Mouse (Mus musculus): ENCODE measurements around the gene Trim56. TPM values are rescaled to one million over a fixed set of nuclear protein-coding genes. Genes with fewer than 3 reads are reported as not detected.
"Not testable (repeated sequence)": the region's sequence is repeated elsewhere in the genome, so short reads cannot be mapped to it uniquely, and the experiment has no call there.

Gene Trim56
- polyA plus RNA-seq, 1 experiment from 2014 or later = 9.4 TPM

DNA sequence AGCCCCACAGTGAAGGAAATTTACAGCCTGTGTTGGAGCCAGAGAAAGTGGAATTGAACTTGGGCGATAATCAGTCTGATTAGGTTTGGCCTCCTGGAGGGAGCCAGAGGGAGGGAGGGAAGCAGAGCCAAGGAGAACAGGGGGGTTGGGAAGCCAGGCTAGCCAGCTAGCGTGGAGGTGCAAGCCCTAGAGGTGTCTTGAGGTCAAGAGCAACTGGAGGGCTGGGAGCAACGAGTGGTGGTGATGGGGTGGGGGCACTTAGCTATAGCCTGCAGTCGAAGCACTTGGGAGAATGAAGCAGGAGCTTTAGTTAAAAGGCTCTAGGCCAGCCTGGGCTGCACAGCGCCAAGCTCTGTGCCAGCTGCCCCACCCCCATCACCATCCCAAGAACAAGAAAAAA is 13.3 kb upstream of the Trim56 start:
- no peaks in the 10 kb centered on the region for H3K36me3 ChIP-seq (ENCODE audit: insufficient read depth, low read length)
- H3K9ac ChIP-seq (replicated peaks; ENCODE audit: low read length) = no peak overlapping the region
- no peak for ATAC-seq (ENCODE audit: low FRiP score, low TSS enrichment)
- no peak overlapping the region for H3K4me2 ChIP-seq (replicated peaks; ENCODE audit: low read depth, low read length)
- H3K27me3 ChIP-seq (ENCODE audit: insufficient read depth, low read length) = no peaks in the 10 kb centered on the region
- H3K9me3 ChIP-seq (ENCODE audit: low read length) = no peaks in the 10 kb centered on the region
- no peak overlapping the region for H3K4me3 ChIP-seq (ENCODE audit: low read length)
- WGBS = 12% methylated on average over 5 of the region's 5 CpGs
- peaks cover 8% of the 10 kb centered on the region for H3K4me1 ChIP-seq (ENCODE audit: insufficient read depth, low read length)
- H3K27ac ChIP-seq (ENCODE audit: low read length) = no peak overlapping the region

DNA sequence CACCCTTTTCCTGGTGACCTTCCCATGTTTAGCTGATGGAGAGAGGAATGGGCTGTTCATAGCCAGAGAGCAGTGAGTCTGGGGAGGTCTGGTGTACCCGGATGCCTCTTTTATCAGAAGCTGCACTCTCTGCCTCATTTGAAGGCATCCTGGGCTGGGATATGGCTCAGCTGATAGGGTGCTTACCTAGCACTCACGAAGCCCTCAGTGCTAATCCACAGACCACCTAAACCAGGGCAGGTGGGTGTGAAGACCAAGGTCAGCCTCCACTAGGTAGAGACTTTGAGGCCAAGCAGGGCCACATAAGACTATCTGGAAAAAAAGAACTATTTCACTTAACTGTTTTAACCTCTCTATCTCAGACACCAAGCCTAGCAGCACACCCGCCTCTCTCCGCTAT is 7.5 kb upstream of the Trim56 start:
- 0 out of 2 replicates have a peak, but pooled peaks cover 4% of the 10 kb centered on the region for H3K4me1 ChIP-seq (ENCODE audit: insufficient read depth, low read length)
- H3K9ac ChIP-seq (replicated peaks; ENCODE audit: low read length) = no peak overlapping the region
- ATAC-seq (ENCODE audit: low FRiP score, low TSS enrichment) = no peak
- H3K9me3 ChIP-seq (ENCODE audit: low read length) = no peaks in the 10 kb centered on the region
- H3K4me3 ChIP-seq (ENCODE audit: low read length) = no peak overlapping the region
- H3K36me3 ChIP-seq (ENCODE audit: insufficient read depth, low read length) = no peaks in the 10 kb centered on the region
- H3K27ac ChIP-seq (ENCODE audit: low read length) = no peak overlapping the region
- no peak overlapping the region for H3K4me2 ChIP-seq (replicated peaks; ENCODE audit: low read depth, low read length)
- H3K27me3 ChIP-seq (ENCODE audit: insufficient read depth, low read length) = no peaks in the 10 kb centered on the region
- WGBS = 83% methylated on average over 4 of the region's 4 CpGs

DNA sequence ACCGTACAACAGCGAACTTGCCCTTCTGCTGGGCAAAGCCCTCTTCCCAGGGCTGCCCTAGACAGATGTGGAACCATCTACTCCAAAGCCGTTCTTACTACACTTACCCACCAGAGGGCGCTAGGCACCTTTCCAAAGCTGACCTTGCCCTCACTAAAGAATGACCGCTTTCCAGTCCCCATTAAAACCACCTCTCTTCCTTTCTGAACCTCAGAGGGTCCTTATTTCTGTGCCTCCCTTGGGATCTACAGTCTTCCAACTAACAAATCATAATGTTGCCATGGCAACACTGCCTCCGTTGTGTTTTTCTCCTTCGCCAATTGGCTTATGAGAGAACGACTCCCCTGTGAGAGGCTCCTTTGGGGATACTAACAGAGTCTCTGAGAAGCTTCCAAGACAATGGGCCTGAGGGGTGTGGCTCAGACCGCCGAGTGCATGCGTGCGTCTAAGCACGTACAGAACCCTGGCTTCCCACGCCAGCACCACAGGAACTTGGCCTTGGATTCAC is 6.7 kb upstream of the Trim56 start:
- H3K27me3 ChIP-seq (ENCODE audit: insufficient read depth, low read length) = no peaks in the 10 kb centered on the region
- no peak overlapping the region for H3K4me3 ChIP-seq (ENCODE audit: low read length)
- 10% methylated on average over 14 of the region's 14 CpGs for WGBS
- no peak overlapping the region for H3K27ac ChIP-seq (ENCODE audit: low read length)
- ATAC-seq (ENCODE audit: low FRiP score, low TSS enrichment) = peak; percentile 65; the same call in 1 of the 2 replicates
- H3K4me1 ChIP-seq (ENCODE audit: insufficient read depth, low read length) = 0 out of 2 replicates have a peak, but pooled peaks cover 4% of the 10 kb centered on the region
- no peak overlapping the region for H3K4me2 ChIP-seq (replicated peaks; ENCODE audit: low read depth, low read length)
- H3K36me3 ChIP-seq (ENCODE audit: insufficient read depth, low read length) = no peaks in the 10 kb centered on the region
- H3K9me3 ChIP-seq (ENCODE audit: low read length) = no peaks in the 10 kb centered on the region
- no peak overlapping the region for H3K9ac ChIP-seq (replicated peaks; ENCODE audit: low read length)

DNA sequence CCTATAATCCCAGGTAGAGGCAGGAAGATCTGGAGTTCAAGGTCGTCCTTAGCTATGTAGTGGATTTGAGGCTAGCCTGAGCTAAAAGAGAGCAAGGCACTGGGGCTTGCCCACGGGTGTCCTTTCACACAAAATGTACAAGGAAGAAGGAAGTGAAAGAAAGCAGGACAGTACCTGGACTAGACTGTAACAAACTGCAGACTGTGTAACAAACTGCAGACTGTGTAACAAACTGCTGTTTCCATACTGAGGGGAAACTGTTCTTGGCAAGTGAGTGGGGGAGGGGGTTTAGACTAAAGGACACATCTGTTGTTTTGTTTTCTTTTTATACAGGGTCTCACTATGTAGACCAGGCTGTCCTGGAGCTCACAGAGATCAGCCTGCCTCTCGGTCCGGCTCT is 5.3 kb upstream of the Trim56 start:
- Histone ChIP-seq H3K36me3 (ENCODE audit: insufficient read depth, low read length) (no peaks in the 10 kb centered on the region), H3K4me3 (ENCODE audit: low read length) (no peak overlapping the region), H3K9ac (replicated peaks; ENCODE audit: low read length) (no peak overlapping the region), H3K9me3 (ENCODE audit: low read length) (no peaks in the 10 kb centered on the region), H3K27ac (ENCODE audit: low read length) (no peak overlapping the region), H3K4me1 (ENCODE audit: insufficient read depth, low read length) (0 out of 2 replicates have a peak, but pooled peaks cover 9% of the 10 kb centered on the region), H3K4me2 (replicated peaks; ENCODE audit: low read depth, low read length) (no peak overlapping the region), H3K27me3 (ENCODE audit: insufficient read depth, low read length) (no peaks in the 10 kb centered on the region)
- WGBS = 84% methylated on average over 4 of the region's 4 CpGs
- no peak for ATAC-seq (ENCODE audit: low FRiP score, low TSS enrichment)

DNA sequence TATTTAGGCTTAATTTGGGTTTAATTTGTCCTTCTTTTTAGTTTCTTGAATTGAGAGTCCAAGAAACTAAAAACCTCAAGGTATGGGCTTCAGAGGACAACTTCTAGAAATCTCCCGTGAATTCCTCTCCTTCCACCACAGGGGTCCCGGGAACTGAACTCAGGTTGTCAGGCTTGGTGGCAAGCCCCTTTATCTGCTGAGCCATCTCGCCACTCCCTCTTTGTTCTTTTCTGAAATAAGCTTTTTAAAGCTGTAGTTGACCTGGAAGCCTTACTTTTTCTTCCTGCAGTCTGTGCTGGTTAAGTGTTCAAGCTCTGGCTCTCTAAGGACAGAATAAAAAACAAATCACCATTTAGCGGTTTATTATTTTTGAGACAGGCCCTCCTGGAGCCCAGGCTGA is 2.9 kb upstream of the Trim56 start:
- ATAC-seq (ENCODE audit: low FRiP score, low TSS enrichment) = no peak
- no peak overlapping the region for H3K4me2 ChIP-seq (replicated peaks; ENCODE audit: low read depth, low read length)
- WGBS = 84% methylated on average over 4 of the region's 4 CpGs
- no peak overlapping the region for H3K4me3 ChIP-seq (ENCODE audit: low read length)
- H3K27me3 ChIP-seq (ENCODE audit: insufficient read depth, low read length) = no peaks in the 10 kb centered on the region
- no peak overlapping the region for H3K27ac ChIP-seq (ENCODE audit: low read length)
- H3K9me3 ChIP-seq (ENCODE audit: low read length) = no peaks in the 10 kb centered on the region
- H3K9ac ChIP-seq (replicated peaks; ENCODE audit: low read length) = no peak overlapping the region
- peaks cover 9% of the 10 kb centered on the region for H3K36me3 ChIP-seq (ENCODE audit: insufficient read depth, low read length)
- peaks cover 15% of the 10 kb centered on the region for H3K4me1 ChIP-seq (ENCODE audit: insufficient read depth, low read length)

DNA sequence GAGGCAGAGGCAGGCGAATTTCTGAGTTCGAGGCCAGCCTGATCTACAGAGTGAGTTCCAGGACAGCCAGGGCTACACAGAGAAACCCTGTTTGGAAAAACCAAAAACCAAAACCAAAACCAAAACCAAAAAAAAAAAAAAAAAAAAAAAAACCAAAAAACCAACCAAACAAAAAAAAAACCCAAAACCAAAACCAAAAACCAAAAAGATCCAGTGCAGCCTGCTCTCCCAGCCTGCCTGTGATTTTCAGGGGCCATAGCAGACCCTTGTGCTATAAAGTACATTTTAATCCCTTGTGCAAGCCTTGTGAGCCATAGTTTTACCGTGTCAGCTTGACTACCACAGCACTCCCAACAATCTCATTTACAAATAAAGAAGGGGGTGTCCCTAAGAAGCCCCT is 2.0 kb upstream of the Trim56 start:
- H3K27me3 ChIP-seq (ENCODE audit: insufficient read depth, low read length); H3K9ac ChIP-seq (replicated peaks; ENCODE audit: low read length); ATAC-seq (ENCODE audit: low FRiP score, low TSS enrichment); H3K27ac ChIP-seq (ENCODE audit: low read length); H3K4me3 ChIP-seq (ENCODE audit: low read length); H3K9me3 ChIP-seq (ENCODE audit: low read length); H3K4me2 ChIP-seq (replicated peaks; ENCODE audit: low read depth, low read length): not testable (repeated sequence)
- WGBS = 90% methylated on average over 3 of the region's 3 CpGs
- Histone ChIP-seq H3K4me1 (ENCODE audit: insufficient read depth, low read length) (peaks cover 15% of the 10 kb centered on the region), H3K36me3 (ENCODE audit: insufficient read depth, low read length) (peaks cover 17% of the 10 kb centered on the region)

DNA sequence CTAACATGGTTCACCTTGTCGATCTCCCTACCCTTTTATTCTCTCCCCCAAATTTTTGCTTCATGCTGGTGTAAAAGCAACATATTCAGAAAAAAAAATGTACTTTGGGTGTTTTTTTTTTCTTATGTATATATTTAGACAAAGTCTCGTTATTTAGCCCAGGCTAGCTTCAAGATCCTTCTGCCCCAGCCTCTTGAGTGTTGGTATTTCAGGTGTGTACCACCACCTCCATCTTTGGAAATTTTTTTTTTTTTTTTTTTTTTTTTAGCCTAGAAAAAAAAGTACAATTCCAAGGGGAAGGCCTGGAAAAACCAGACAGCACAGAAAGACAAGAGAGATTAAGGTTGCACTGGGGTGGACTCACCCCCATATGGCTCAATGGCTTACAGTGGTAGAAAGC is 978 bp upstream of the Trim56 start:
- Histone ChIP-seq H3K4me3 (ENCODE audit: low read length) (no peak overlapping the region), H3K4me2 (replicated peaks; ENCODE audit: low read depth, low read length) (no peak overlapping the region; the same call in 1 of the 2 replicates), H3K27me3 (ENCODE audit: insufficient read depth, low read length) (no peaks in the 10 kb centered on the region), H3K27ac (ENCODE audit: low read length) (no peak overlapping the region), H3K9me3 (ENCODE audit: low read length) (peaks cover 4% of the 10 kb centered on the region; the same call in 1 of the 2 replicates), H3K4me1 (ENCODE audit: insufficient read depth, low read length) (peaks cover 11% of the 10 kb centered on the region), H3K36me3 (ENCODE audit: insufficient read depth, low read length) (peaks cover 24% of the 10 kb centered on the region), H3K9ac (replicated peaks; ENCODE audit: low read length) (no peak overlapping the region)
- no peak for ATAC-seq (ENCODE audit: low FRiP score, low TSS enrichment)
- 76% methylated on average over 2 of the region's 2 CpGs for WGBS

DNA sequence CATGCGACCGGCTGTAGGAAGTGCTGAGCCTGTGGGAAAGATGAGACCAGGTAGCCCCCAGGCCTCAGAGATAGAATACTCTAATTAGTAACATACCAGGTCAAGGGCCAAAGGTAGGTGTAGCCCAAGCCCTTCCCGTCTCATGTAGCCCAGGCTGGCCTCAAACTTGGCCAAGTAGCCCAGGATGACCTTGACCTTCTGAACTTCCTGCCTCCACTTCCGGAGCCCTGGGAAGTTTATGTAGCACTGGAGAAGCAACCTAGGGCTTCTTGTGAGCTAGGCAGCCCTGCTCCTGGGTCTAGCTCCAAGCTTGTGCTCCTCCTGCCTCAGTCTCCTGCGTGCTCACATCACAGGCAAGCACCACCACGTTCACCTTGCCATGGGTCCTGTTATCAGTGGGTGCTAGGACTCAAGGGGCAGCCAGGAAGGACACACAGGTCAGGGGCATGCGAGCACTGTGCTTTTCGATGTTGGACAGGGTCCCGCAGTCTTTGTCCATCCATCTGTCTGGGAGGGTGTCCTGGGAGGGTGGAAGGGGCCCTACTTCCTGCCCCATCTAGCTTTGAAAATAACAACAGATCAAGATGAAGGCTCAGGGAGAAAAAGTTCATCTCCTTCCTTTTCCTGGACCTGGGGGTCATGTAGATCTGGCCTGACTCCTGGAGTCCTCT is 983 bp downstream of the Trim56 start:
- Histone ChIP-seq H3K27me3 (ENCODE audit: insufficient read depth, low read length) (no peaks in the 10 kb centered on the region), H3K9ac (replicated peaks; ENCODE audit: low read length) (peak overlapping the region; percentile 84), H3K4me3 (ENCODE audit: low read length) (peak overlapping the region; percentile 73), H3K4me1 (ENCODE audit: insufficient read depth, low read length) (peaks cover 11% of the 10 kb centered on the region), H3K9me3 (ENCODE audit: low read length) (peaks cover 4% of the 10 kb centered on the region; the same call in 1 of the 2 replicates), H3K4me2 (replicated peaks; ENCODE audit: low read depth, low read length) (peak overlapping the region; percentile 85), H3K27ac (ENCODE audit: low read length) (peak overlapping the region; percentile 66), H3K36me3 (ENCODE audit: insufficient read depth, low read length) (peaks cover 31% of the 10 kb centered on the region)
- WGBS = 71% methylated on average over 9 of the region's 9 CpGs
- ATAC-seq (ENCODE audit: low FRiP score, low TSS enrichment) = no peak

DNA sequence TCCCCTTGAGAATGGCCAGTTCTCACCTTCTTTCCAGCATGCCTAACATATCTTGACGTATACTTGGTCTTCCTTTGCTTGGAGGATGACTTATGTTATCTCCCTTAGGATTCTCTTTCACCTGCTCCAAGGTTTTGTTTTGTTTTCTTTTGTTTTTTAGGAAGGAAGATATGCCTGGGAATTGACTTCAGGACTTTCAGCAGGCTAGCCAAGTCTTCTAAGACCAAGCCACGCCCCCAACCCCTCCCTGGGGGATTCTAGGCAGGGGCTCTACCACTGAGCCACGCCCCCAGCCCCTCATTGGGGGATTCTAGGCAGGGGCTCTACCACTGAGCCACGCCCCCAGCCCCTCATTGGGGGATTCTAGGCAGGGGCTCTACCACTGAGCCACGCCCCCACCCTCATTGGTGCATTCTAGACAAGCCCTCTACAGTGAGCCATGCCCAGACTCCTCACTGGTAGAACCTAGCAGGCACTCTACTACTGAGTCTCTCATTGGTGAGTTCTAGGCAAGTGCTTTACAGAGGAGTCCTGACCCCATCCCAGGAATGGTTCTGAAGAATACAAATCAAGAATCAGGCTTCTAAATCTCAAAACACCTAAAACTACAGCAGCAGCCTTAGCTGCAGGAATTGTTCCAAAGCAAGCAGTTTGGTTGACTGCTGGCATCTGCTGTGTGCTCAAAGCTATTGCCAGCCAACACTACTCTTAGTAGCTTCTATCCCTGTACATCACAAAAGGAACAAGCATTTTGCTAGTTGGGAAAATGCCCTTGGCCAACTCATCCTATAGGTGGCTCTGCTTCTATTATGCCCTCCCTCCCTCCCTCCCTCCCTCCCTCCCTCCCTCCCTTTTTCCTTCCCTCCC is 4.2 kb downstream of the Trim56 start:
- Histone ChIP-seq H3K4me2 (replicated peaks; ENCODE audit: low read depth, low read length) (no peak overlapping the region), H3K27ac (ENCODE audit: low read length) (no peak overlapping the region), H3K4me1 (ENCODE audit: insufficient read depth, low read length) (peaks cover 11% of the 10 kb centered on the region), H3K27me3 (ENCODE audit: insufficient read depth, low read length) (no peaks in the 10 kb centered on the region), H3K9ac (replicated peaks; ENCODE audit: low read length) (no peak overlapping the region), H3K4me3 (ENCODE audit: low read length) (no peak overlapping the region), H3K36me3 (ENCODE audit: insufficient read depth, low read length) (peaks cover 31% of the 10 kb centered on the region), H3K9me3 (ENCODE audit: low read length) (peaks cover 4% of the 10 kb centered on the region; the same call in 1 of the 2 replicates)
- ATAC-seq (ENCODE audit: low FRiP score, low TSS enrichment) = no peak
- 86% methylated on average over 5 of the region's 5 CpGs for WGBS
